Mouse (Mus musculus) lung, embryonic 16.5 days (tissue): ENCODE results near the gene Tmem95. TPM values are rescaled to one million over a fixed set of nuclear protein-coding genes. Genes with fewer than 3 reads are reported as not detected.
A peak's percentile ranks its signal among the peaks of the same experiment; 100 is the strongest.

Source experiments
- ATAC-seq: fragments of 200-750 bp; cut with Nextera tagmentation; 2 replicates; pipeline ENCODE4 v1.8.0; 2017; ENCODE audit warnings: low read depth, mild to moderate bottlenecking, moderate library complexity
- H3K27ac ChIP-seq: fragments of 300-500 bp; sonication (generic); 2 replicates; pipeline ENCODE4 v1.5.1; 2014; ENCODE audit warnings: mild to moderate bottlenecking, control low read depth, low read length
- H3K27me3 ChIP-seq: fragments of 300-500 bp; sonication (generic); 2 replicates; pipeline ENCODE4 v1.6.1; 2014; ENCODE audit warnings: low read depth, low read length, mixed read lengths; ENCODE audit not compliant: control insufficient read depth, insufficient read depth
- H3K36me3 ChIP-seq: fragments of 300-500 bp; sonication (generic); 2 replicates; pipeline ENCODE4 v1.6.1; 2014; ENCODE audit warnings: low read length; ENCODE audit not compliant: control insufficient read depth, insufficient read depth
- H3K4me1 ChIP-seq: fragments of 300-500 bp; sonication (generic); replicated peaks from 2 replicates; pipeline ENCODE4 v1.6.1; 2014; ENCODE audit warnings: low read length, mixed read lengths; ENCODE audit not compliant: control insufficient read depth, insufficient read depth
- H3K4me2 ChIP-seq: fragments of 300-500 bp; sonication (generic); 2 replicates; pipeline ENCODE4 v1.6.1; 2014; ENCODE audit warnings: low read depth, low read length, control low read depth
- H3K4me3 ChIP-seq: fragments of 300-500 bp; sonication (generic); 2 replicates; pipeline ENCODE4 v1.5.1; 2014; ENCODE audit warnings: mild to moderate bottlenecking, low read length, control low read depth
- H3K9ac ChIP-seq: fragments of 300-500 bp; sonication (generic); 2 replicates; pipeline ENCODE4 v1.6.1; 2014; ENCODE audit warnings: low read length, control low read depth
- H3K9me3 ChIP-seq: fragments of 300-500 bp; sonication (generic); 2 replicates; pipeline ENCODE4 v1.6.1; 2016; ENCODE audit warnings: low read length; ENCODE audit not compliant: control insufficient read depth
- WGBS: fragments of 180-500 bp; shearing (Covaris S2); extraction: QIAGEN DNeasy Blood & Tissue Kit; methylation state at CpG from one replicate; pipeline ENCODE4 v1.1.7; 2014; 5-methylcytosine and 5-hydroxymethylcytosine counted together
- polyA plus RNA-seq: library from polyadenylated mRNA; unstranded; fragments of >200 nt; fragmentation: Nextera tagmentation; extraction: Ambion mirVana; gene quantifications from 2 replicates; pipeline ENCODE4 v1.2.1, GENCODE M21; 2015

Gene Tmem95
- polyA plus RNA-seq, 1 experiment from 2014 or later: not detected

DNA sequence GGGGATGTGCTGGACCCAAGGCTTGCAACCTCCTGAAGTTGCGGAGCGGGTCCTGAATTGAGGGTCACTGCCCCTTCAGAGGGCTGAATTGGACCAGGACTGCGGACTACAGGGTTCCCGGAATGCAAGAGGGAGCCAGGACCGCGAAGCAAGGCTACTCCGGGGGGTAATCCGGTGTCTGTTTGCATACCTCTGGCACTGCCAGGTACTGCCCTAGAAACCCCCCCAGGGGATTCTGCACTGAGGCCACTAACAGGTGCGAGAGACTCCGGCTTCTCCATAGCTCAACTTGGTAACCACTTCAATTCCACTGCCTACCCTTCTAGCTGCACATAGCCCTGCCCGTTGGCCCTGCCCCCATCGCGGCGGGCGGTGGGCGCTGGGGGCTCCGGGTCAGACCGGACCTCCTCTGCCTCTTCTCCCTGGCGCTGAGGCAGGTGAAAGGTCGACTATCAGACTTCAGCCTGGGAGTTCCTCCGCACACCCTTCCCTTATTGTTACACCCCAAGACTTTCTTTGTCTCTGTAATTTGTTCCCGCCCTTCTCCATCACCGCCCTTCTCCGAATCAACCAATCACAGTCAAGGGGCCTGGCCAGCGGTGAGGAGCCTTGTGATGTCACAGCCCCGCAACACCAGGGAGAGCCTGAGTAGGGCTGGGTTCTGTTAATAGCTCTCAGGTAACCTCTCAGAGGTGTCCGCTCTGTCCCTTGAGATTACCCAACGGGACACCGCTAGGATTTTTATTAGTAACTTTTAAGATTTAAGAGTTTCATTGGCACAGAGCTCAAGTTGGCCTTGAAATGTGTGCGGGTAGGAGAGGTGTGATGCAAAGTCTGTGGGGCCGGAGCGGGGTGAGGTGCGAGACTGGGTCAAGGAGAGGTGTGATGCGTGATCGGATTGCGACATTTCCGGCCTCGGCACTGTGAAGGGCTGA is 22.9 kb upstream of the Tmem95 start, which contains the start of the genes 2810408A11Rik and Neurl4:
Gene 2810408A11Rik, minus strand, starts transcription at position 517 of the 935 bp plus-strand sequence.
Gene Neurl4, plus strand, starts transcription at position 602 of the 935 bp plus-strand sequence.
- WGBS: 0% methylated on average over 38 of the region's 38 CpGs
- Histone ChIP-seq H3K4me1 (peaks cover 19% of the 10 kb centered on the region), H3K27me3 (no peaks in the 10 kb centered on the region), H3K36me3 (peaks cover 13% of the 10 kb centered on the region), H3K27ac (peak within 1 kb of the TSS; percentile 99), H3K9ac (peak within 1 kb of the TSS; percentile 95), H3K4me3 (peak within 1 kb of the TSS; percentile 81), H3K9me3 (no peaks in the 10 kb centered on the region), H3K4me2 (peak within 1 kb of the TSS; percentile 99)
- ATAC-seq: peak; percentile 95

DNA sequence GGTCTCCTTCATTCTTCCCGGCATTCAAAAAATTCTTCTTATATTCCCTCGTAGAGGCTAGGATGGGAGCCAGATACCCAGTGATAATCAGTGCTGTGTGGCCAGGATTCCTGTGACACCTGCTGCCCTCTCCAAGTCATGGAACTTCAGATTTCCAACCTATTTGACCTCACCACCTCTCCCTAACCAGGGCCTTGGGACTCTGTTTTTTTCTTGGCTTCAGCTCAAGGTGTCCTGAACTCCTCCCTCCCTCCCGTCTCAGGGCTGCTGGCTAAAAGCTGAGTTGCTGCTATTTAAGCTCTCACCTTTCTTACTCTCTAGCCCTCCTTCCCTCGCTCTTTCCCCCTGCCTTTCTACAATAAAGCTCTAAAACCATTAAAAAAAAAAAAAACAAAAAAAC is 22.1 kb upstream of the Tmem95 start:
- Histone ChIP-seq H3K27me3 (no peaks in the 10 kb centered on the region), H3K9ac (peak overlapping the region; percentile 95), H3K36me3 (peaks cover 8% of the 10 kb centered on the region), H3K4me1 (peaks cover 19% of the 10 kb centered on the region), H3K9me3 (no peaks in the 10 kb centered on the region), H3K4me3 (peak overlapping the region; percentile 81), H3K27ac (peak overlapping the region; percentile 99), H3K4me2 (peak overlapping the region; percentile 99)
- WGBS: 19% methylated on average over 4 of the region's 4 CpGs
- ATAC-seq: no peak

DNA sequence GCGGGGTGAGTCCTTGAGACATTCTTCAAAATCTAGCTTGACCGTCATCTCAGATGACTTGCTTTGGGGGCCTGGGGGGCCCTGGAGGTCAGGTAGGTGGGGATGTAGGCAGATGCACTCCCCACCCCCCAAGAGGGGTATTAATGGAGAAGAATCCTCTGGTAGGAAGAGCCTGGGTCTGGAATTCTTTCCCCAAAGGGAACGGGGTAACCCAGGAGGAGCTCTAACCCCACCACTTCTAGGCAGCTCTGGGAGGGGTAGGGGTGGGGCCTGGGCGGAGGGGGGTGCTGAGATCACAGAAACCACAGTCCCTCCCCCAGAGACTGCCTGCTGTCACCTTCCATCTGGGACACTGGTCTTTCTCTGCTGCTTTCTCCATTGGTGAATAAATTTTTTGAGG is 17.5 kb upstream of the Tmem95 start, which contains the start of gene Acap1:
Gene Acap1, minus strand, starts transcription at position 249 of the 400 bp plus-strand sequence.
- no peaks in the 10 kb centered on the region for H3K36me3 ChIP-seq
- H3K9ac ChIP-seq: 0 out of 2 replicates have a peak within 1 kb of the TSS, but pooled peaks have one; percentile 30
- H3K27me3 ChIP-seq: no peaks in the 10 kb centered on the region
- no peak within 1 kb of the TSS for H3K4me3 ChIP-seq
- H3K27ac ChIP-seq: no peak within 1 kb of the TSS
- ATAC-seq: no peak
- H3K4me1 ChIP-seq: peaks cover 18% of the 10 kb centered on the region
- no peaks in the 10 kb centered on the region for H3K9me3 ChIP-seq
- 74% methylated on average over 4 of the region's 4 CpGs for WGBS
- no peak within 1 kb of the TSS for H3K4me2 ChIP-seq

DNA sequence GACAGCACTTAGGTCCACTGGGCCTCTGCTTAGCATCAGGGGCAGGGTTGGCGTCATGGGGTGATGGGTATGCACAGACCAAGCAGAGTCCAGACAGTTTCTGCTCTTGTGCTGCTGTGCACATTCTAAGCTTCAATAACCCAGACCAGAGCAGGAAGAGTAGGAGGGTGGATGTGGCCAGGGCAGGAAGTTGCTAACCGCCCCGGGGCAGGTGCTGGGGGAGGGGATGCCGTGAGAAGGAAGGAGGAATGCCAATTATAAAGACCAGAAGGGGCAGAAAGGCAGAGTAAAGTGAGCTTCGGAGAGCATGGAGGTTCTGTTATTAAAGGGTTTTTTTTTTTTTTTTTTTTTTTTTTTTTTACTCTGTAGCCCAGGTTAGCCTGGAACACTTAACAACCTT is 16.9 kb upstream of the Tmem95 start:
- 63% methylated on average over 5 of the region's 5 CpGs for WGBS
- Histone ChIP-seq H3K9me3 (no peaks in the 10 kb centered on the region), H3K4me3 (no peak overlapping the region), H3K4me2 (no peak overlapping the region), H3K27me3 (no peaks in the 10 kb centered on the region), H3K36me3 (no peaks in the 10 kb centered on the region), H3K9ac (no peak overlapping the region), H3K27ac (no peak overlapping the region), H3K4me1 (peaks cover 14% of the 10 kb centered on the region)
- ATAC-seq: 0 out of 2 replicates have a peak, but pooled peaks have one; percentile 30

DNA sequence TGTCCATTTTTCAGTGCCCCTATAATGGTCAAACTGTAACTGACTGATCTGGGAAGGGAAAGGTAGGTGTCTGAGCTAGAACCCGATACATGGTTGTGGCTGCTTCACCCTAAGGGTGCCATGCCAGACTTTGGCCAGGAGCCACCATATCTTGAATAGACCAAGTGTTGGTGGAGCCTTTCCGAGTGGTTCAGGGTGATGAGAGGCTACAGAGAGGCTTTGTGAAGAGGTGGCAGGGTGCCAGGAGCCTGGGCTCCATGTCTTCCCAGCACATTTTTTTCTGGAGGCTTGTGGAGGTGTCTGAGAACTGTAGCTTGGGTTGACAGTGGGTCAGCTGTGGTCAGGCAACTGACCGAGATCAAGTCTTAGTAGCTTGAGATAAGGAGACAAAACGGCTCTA is 13.7 kb upstream of the Tmem95 start:
- WGBS: 34% methylated on average over 4 of the region's 4 CpGs

DNA sequence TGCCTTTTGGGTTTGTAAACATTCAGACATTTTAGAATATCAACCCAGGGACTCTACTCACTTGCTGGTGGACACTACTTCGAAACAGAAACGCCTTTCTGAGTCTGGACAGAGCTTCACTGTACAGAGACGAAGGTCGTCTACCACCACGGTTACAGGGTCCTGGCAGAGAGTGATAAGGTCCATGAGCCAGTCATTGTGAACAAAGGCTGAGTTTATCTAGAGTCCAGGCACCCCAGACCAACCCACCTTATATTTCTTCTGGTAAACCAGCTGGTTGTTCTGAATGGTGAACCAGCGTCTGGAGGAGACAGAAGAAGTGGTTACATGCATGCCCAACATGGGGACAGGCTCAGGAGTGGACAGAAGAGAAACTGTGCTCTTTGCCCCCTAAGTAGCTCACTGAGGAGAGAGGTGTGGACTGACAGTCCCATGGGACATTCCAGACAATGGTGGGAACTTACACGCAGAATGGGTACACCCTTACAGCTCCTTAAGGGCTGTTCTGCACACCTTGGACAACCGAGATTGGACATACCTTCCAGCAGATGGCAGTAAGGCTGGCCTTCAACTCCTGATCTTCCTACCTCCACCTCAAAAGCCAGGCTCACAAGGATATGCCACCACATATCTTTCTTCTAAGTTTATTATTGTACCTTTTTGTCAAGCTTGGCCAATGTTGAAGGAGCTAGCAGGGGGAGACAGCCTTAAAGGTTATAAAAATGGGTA is 9.3 kb upstream of the Tmem95 start:
- H3K9me3 ChIP-seq: no peaks in the 10 kb centered on the region
- no peak overlapping the region for H3K27ac ChIP-seq
- H3K36me3 ChIP-seq: no peaks in the 10 kb centered on the region
- no peaks in the 10 kb centered on the region for H3K27me3 ChIP-seq
- peaks cover 11% of the 10 kb centered on the region for H3K4me1 ChIP-seq
- no peak overlapping the region for H3K4me3 ChIP-seq
- ATAC-seq: peak; percentile 18; the same call in 1 of the 2 replicates
- no peak overlapping the region for H3K4me2 ChIP-seq
- no peak overlapping the region for H3K9ac ChIP-seq
- 53% methylated on average over 8 of the region's 8 CpGs for WGBS

More for the DNA sequence above, 13.7 kb upstream of the Tmem95 start:
- Histone ChIP-seq H3K4me1 (peaks cover 8% of the 10 kb centered on the region), H3K9me3 (no peaks in the 10 kb centered on the region), H3K36me3 (no peaks in the 10 kb centered on the region), H3K9ac (no peak overlapping the region), H3K4me3 (no peak overlapping the region), H3K4me2 (no peak overlapping the region), H3K27me3 (no peaks in the 10 kb centered on the region), H3K27ac (no peak overlapping the region)
- ATAC-seq: peak; percentile 53; the same call in 1 of the 2 replicates

DNA sequence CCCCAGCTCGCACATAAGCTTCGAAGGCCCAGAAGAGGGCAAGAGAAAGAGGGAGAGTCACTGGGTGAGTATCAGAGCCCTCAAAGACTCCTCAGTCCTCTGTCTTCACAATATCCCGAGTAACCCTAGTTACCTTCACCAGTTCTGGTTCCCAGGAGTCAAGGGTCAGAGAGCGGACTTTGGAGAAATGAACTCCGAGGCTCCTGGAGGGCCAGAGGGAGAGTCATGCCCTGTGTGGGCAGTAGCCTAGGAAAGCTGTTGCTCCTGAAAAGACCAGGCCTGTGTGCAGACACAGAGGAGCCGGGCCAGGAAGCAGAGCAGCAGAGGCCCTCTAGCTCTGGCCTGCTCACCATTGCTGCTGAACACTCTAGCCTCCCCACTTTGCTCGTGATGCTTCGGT is 6.8 kb upstream of the Tmem95 start:
- Histone ChIP-seq H3K4me3 (no peak overlapping the region), H3K4me2 (peak overlapping the region; percentile 25), H3K4me1 (peaks cover 15% of the 10 kb centered on the region), H3K27me3 (no peaks in the 10 kb centered on the region), H3K27ac (peak overlapping the region; percentile 66), H3K9me3 (no peaks in the 10 kb centered on the region), H3K9ac (no peak overlapping the region), H3K36me3 (no peaks in the 10 kb centered on the region)
- WGBS: 64% methylated on average over 8 of the region's 8 CpGs
- ATAC-seq: no peak

DNA sequence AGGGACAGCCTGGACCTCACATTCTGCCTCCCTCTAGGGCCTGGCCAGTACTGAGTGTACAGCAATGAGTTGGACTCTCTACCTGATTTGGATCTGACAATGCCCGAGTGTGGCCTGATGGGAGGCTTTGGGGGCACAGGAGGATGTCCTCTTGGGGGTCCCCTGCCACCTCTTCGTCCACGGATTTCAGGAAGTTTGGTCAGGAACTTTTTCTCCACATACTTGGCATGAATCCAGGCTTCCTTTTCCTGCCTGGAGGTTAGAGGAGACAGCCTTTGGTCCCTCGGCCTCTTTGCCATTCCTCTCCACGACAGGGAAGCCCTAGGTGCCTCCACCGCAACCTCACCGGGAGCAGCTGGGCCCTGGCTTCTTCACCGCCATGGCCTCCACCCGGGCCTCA is 6.4 kb upstream of the Tmem95 start:
- Histone ChIP-seq H3K4me3 (no peak overlapping the region), H3K36me3 (no peaks in the 10 kb centered on the region), H3K9me3 (no peaks in the 10 kb centered on the region), H3K4me1 (peaks cover 19% of the 10 kb centered on the region), H3K27ac (peak overlapping the region; percentile 66), H3K27me3 (no peaks in the 10 kb centered on the region), H3K4me2 (peak overlapping the region; percentile 25), H3K9ac (no peak overlapping the region)
- no peak for ATAC-seq
- WGBS: 51% methylated on average over 9 of the region's 9 CpGs
